Mouse (Mus musculus) limb, embryonic 14.5 days (tissue): ENCODE measurements at regions not wholly inside any gene's neighbourhood (a gene's known extent, or its start where the extent isn't known, plus 50 kb on each side); places are given as distances from the start of the nearest gene placed in this dataset.
A peak's percentile ranks its signal among the peaks of the same experiment; 100 is the strongest.

Experiments used
- ATAC-seq: fragments of 200-750 bp; cut with Nextera tagmentation; 2 replicates; pipeline ENCODE4 v1.8.0; 2017; ENCODE audit warnings: low read depth, moderate number of reproducible peaks, moderate TSS enrichment; ENCODE audit not compliant: low FRiP score
- DNase-seq: peaks from one replicate; pipeline ENCODE4 v3.0.0-alpha.2; 2015; ENCODE audit warnings: low spot score
- H3K27ac ChIP-seq: fragments of 300-500 bp; sonication (generic); replicated peaks from 2 replicates; pipeline ENCODE4 v1.5.1; 2014; ENCODE audit warnings: low read depth, mild to moderate bottlenecking, low read length, moderate library complexity, mixed read lengths
- H3K27me3 ChIP-seq: fragments of 300-500 bp; sonication (generic); 2 replicates; pipeline ENCODE4 v1.6.1; 2014; ENCODE audit warnings: low read length, mixed read lengths; ENCODE audit not compliant: control insufficient read depth, insufficient read depth
- H3K36me3 ChIP-seq: fragments of 300-500 bp; sonication (generic); 2 replicates; pipeline ENCODE4 v1.6.1; 2014; ENCODE audit warnings: mild to moderate bottlenecking, low read length, moderate library complexity, mixed read lengths; ENCODE audit not compliant: control insufficient read depth, insufficient read depth
- H3K4me1 ChIP-seq: fragments of 300-500 bp; sonication (generic); 2 replicates; pipeline ENCODE4 v1.6.1; 2014; ENCODE audit warnings: antibody characterized with exemption, low read length, mixed read lengths; ENCODE audit not compliant: control insufficient read depth, insufficient read depth
- H3K4me2 ChIP-seq: fragments of 300-500 bp; sonication (generic); replicated peaks from 2 replicates; pipeline ENCODE4 v1.6.1; 2014; ENCODE audit warnings: low read depth, mild to moderate bottlenecking, low read length, moderate library complexity; ENCODE audit not compliant: severe bottlenecking
- H3K4me3 ChIP-seq: fragments of 300-500 bp; sonication (generic); replicated peaks from 2 replicates; pipeline ENCODE4 v1.5.1; 2014; ENCODE audit warnings: low read length
- H3K9ac ChIP-seq: fragments of 300-500 bp; sonication (generic); 2 replicates; pipeline ENCODE4 v1.6.1; 2014; ENCODE audit warnings: mild to moderate bottlenecking, low read depth, low read length, moderate library complexity; ENCODE audit not compliant: severe bottlenecking
- H3K9me3 ChIP-seq: fragments of 300-500 bp; sonication (generic); 2 replicates; pipeline ENCODE4 v1.6.1; 2016; ENCODE audit warnings: low read length; ENCODE audit not compliant: control insufficient read depth
- POLR2A ChIP-seq: fragments of 200-500 bp; IDR thresholded peaks from 2 replicates; pipeline ENCODE4 v1.8.0; 2012; ENCODE audit warnings: inconsistent platforms, mild to moderate bottlenecking, moderate library complexity, borderline replicate concordance; ENCODE audit not compliant: insufficient read depth, insufficient read length; ENCODE audit errors: extremely low read depth
- WGBS: fragments of 180-500 bp; shearing (Covaris S2); extraction: QIAGEN DNeasy Blood & Tissue Kit; methylation state at CpG from one replicate; pipeline ENCODE4 v1.1.7; 2014; 5-methylcytosine and 5-hydroxymethylcytosine counted together

- WGBS, result 14% methylated on average over 9 of the region's 9 CpGs
- no peak overlapping the region for H3K9ac ChIP-seq
- ATAC-seq (no peak), DNase-seq (peak; percentile 21)
- H3K27ac ChIP-seq, result no peak overlapping the region
- no peaks in the 10 kb centered on the region for H3K9me3 ChIP-seq
- TF ChIP-seq POLR2A, result no peak
- no peaks in the 10 kb centered on the region for H3K36me3 ChIP-seq
- H3K4me3 ChIP-seq, result no peak overlapping the region
- H3K4me2 ChIP-seq, result no peak overlapping the region
- H3K27me3 ChIP-seq, result 0 out of 2 replicates have a peak, but pooled peaks cover 3% of the 10 kb centered on the region
- H3K4me1 ChIP-seq, result peaks cover 23% of the 10 kb centered on the region
These were observed 55.1 kb upstream of the Fam222a start for GRCm38 (mm10) chr5:114512756-114513155.

- Histone ChIP-seq H3K4me2 (peak overlapping the region; percentile 24; the same call in 1 of the 2 replicates), H3K4me1 (peaks cover 16% of the 10 kb centered on the region; the same call in 1 of the 2 replicates), H3K9ac (no peak overlapping the region), H3K27me3 (0 out of 2 replicates have a peak, but pooled peaks cover 3% of the 10 kb centered on the region), H3K27ac (no peak overlapping the region), H3K9me3 (no peaks in the 10 kb centered on the region), H3K36me3 (no peaks in the 10 kb centered on the region), H3K4me3 (no peak overlapping the region)
- DNase-seq (no peak), ATAC-seq (no peak)
- 8% methylated on average over 10 of the region's 10 CpGs for WGBS
- no peak for TF ChIP-seq POLR2A
These were observed 53.8 kb upstream of the Fam222a start for GRCm38 (mm10) chr5:114513911-114514457.

- no peak overlapping the region for H3K27ac ChIP-seq
- ATAC-seq, result no peak
- peaks cover 16% of the 10 kb centered on the region; the same call in 1 of the 2 replicates for H3K4me1 ChIP-seq
- H3K4me2 ChIP-seq, result no peak overlapping the region
- 0 out of 2 replicates have a peak, but pooled peaks cover 3% of the 10 kb centered on the region for H3K27me3 ChIP-seq
- 78% methylated on average over 4 of the region's 4 CpGs for WGBS
- no peak for DNase-seq
- H3K4me3 ChIP-seq, result no peak overlapping the region
- no peak overlapping the region for H3K9ac ChIP-seq
- H3K9me3 ChIP-seq, result no peaks in the 10 kb centered on the region
- TF ChIP-seq POLR2A, result no peak
- H3K36me3 ChIP-seq, result no peaks in the 10 kb centered on the region
These were observed 50.8 kb upstream of the Fam222a start for GRCm38 (mm10) chr5:114517010-114517409.

- 0 out of 2 replicates have a peak, but pooled peaks cover 3% of the 10 kb centered on the region for H3K27me3 ChIP-seq
- H3K4me2 ChIP-seq, result no peak overlapping the region
- peaks cover 12% of the 10 kb centered on the region; the same call in 1 of the 2 replicates for H3K4me1 ChIP-seq
- no peak for TF ChIP-seq POLR2A
- no peak overlapping the region for H3K27ac ChIP-seq
- no peaks in the 10 kb centered on the region for H3K36me3 ChIP-seq
- no peak for DNase-seq
- no peak overlapping the region for H3K4me3 ChIP-seq
- no peaks in the 10 kb centered on the region for H3K9me3 ChIP-seq
- WGBS, result 78% methylated on average over 2 of the region's 2 CpGs
- ATAC-seq, result no peak
- no peak overlapping the region for H3K9ac ChIP-seq
These were observed 49.8 kb upstream of the Fam222a start for GRCm38 (mm10) chr5:114518012-114518411.
